Mouse (Mus musculus) olfactory bulb, adult 2 months (tissue): ENCODE results near the gene Nxpe3. TPM values are rescaled to one million over a fixed set of nuclear protein-coding genes. Genes with fewer than 3 reads are reported as not detected.
A peak's percentile ranks its signal among the peaks of the same experiment; 100 is the strongest.
"Not testable (repeated sequence)": the region's sequence is repeated elsewhere in the genome, so short reads cannot be mapped to it uniquely, and the experiment has no call there.

Experiments used
- H3K27ac ChIP-seq: fragments of 200-500 bp; 2 replicates; pipeline ENCODE4 v1.5.1; 2012; ENCODE audit warnings: low read depth, low read length; ENCODE audit not compliant: insufficient read depth
- H3K4me1 ChIP-seq: fragments of 200-500 bp; 2 replicates; pipeline ENCODE4 v1.6.1; 2012; ENCODE audit warnings: low read length; ENCODE audit not compliant: control insufficient read depth, insufficient read depth
- H3K4me3 ChIP-seq: fragments of 200-500 bp; 2 replicates; pipeline ENCODE4 v1.5.1; 2012; ENCODE audit warnings: mild to moderate bottlenecking, low read depth, low read length, moderate library complexity; ENCODE audit not compliant: insufficient read depth
- CTCF ChIP-seq: fragments of 200-500 bp; IDR thresholded peaks from 2 replicates; pipeline ENCODE4 v1.5.1; 2012; ENCODE audit warnings: low read depth, mild to moderate bottlenecking, low read length, moderate library complexity; ENCODE audit not compliant: insufficient read depth
- POLR2A ChIP-seq: fragments of 200-500 bp; IDR thresholded peaks from 2 replicates; pipeline ENCODE4 v1.6.1; 2012; ENCODE audit warnings: mild to moderate bottlenecking, low read depth, low read length, moderate library complexity; ENCODE audit not compliant: insufficient read depth
- WGBS: fragments of 180-500 bp; shearing (Covaris S2); methylation state at CpG from one replicate; pipeline ENCODE4 v1.1.7; 2018; 5-methylcytosine and 5-hydroxymethylcytosine counted together
- polyA plus RNA-seq: library from polyadenylated mRNA; stranded (reverse); fragments of >200 nt; gene quantifications from 2 replicates; pipeline ENCODE4 v1.2.4, GENCODE M21; 2012; ENCODE audit warnings: low replicate concordance; ENCODE audit not compliant: missing spikeins, insufficient read depth, insufficient read length

Nxpe3 gene
- polyA plus RNA-seq, 1 experiment = not detected

DNA sequence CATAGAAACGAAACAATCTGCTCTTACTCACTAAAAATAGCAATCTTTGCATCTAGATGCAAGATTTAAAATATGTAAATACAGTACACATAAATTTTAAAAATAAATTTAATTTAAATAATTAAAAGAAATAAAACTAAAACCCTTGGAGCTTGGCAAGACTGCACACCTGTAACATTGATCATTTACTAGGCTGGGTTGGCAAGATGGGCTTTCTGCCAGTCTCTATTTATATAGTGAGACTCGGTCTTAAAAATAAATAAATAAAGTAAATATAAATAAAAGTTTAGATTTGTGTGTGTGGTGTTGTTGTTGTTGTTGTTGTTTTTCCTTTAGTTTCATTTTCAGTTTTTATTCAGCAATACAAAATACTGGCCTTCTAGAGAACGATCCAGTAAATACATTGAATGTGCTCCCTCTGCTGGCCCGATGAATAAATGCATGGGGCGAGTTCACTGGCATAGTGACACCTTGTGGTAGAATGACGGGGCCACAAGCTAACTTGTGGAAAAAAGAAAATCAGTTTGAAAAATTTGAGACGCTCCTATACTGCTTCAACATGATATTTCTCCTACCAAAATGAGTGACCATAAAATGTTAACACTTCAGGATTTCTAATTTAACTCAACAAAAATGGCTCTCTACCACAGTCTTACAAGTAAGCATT is 31.8 kb downstream of the Nxpe3 start:
- TF ChIP-seq POLR2A (no peak), CTCF (peak; percentile 25; the same call in 1 of the 2 replicates)
- Histone ChIP-seq H3K4me3 (no peak overlapping the region), H3K4me1 (no peaks in the 10 kb centered on the region), H3K27ac (no peak overlapping the region)
- WGBS = 15% methylated on average over 7 of the region's 7 CpGs

DNA sequence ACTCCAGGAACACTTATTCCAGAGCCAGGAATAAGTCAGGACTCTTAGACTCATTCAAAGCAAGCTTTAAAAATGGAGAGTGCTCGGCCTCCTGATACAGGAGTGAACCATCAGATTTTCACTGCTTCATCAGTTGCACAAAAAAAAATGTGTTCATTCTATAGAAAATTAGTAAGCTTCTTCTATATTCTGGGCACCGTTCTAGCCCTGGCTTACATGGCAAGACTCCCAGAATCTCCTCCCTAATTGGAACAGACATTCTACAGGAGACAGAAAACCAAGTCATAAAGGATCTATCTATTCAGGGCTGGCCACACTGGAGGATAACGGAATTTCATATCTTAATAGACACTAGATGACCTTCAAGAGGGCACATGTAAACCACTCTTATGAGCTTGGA is 34.0 kb downstream of the Nxpe3 start:
- H3K27ac ChIP-seq = no peak overlapping the region
- 65% methylated on average over 3 of the region's 3 CpGs for WGBS
- no peak for TF ChIP-seq CTCF
- TF ChIP-seq POLR2A = no peak
- no peaks in the 10 kb centered on the region for H3K4me1 ChIP-seq
- H3K4me3 ChIP-seq = no peak overlapping the region

DNA sequence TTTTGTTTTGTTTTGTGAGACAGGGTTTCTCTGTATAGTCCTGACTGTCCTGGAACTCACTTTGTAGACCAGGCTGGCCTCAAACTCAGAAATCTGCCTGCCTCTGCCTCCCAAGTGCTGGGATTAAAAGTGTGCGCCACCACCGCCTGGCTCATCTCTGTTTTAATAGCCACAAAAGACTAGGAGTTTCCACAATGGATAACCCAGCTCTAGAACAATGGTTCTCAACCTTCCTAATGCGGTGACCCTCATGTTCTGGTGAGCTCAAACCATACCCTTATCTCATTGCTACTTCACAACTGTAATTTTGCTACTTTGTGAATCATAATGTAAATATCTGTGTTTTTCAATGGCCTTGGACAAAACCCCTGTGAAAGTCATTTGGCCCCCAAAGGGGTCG is 35.7 kb downstream of the Nxpe3 start:
- not testable (repeated sequence) for H3K4me3 ChIP-seq, H3K27ac ChIP-seq
- 94% methylated on average over 4 of the region's 4 CpGs for WGBS

DNA sequence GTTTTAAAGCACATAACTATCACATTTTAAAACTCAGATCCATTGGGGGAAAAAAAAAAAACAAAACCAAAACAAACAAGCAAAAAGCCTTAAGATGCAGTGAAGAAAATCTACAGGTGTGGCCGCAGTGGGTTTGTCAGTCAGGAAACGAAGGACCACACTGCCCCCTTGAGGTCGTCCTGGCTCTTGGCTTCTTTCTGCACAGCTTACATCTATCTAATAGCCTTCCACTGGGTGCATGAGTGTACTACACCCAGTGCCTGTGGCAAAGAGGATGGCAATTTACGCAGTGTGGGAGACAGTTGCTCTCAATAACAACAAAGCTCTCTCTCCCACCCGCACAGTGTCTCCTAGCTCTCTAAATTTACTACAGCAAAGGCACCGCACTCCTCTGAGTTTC is 36.6 kb downstream of the Nxpe3 start:
- TF ChIP-seq CTCF = peak; percentile 42; the same call in 1 of the 2 replicates
- no peak for TF ChIP-seq POLR2A
- WGBS = 52% methylated on average over 6 of the region's 6 CpGs
- no peak overlapping the region for H3K4me3 ChIP-seq
- no peaks in the 10 kb centered on the region for H3K4me1 ChIP-seq
- no peak overlapping the region for H3K27ac ChIP-seq

More for the DNA sequence above, 35.7 kb downstream of the Nxpe3 start:
- not testable (repeated sequence) for H3K4me1 ChIP-seq

DNA sequence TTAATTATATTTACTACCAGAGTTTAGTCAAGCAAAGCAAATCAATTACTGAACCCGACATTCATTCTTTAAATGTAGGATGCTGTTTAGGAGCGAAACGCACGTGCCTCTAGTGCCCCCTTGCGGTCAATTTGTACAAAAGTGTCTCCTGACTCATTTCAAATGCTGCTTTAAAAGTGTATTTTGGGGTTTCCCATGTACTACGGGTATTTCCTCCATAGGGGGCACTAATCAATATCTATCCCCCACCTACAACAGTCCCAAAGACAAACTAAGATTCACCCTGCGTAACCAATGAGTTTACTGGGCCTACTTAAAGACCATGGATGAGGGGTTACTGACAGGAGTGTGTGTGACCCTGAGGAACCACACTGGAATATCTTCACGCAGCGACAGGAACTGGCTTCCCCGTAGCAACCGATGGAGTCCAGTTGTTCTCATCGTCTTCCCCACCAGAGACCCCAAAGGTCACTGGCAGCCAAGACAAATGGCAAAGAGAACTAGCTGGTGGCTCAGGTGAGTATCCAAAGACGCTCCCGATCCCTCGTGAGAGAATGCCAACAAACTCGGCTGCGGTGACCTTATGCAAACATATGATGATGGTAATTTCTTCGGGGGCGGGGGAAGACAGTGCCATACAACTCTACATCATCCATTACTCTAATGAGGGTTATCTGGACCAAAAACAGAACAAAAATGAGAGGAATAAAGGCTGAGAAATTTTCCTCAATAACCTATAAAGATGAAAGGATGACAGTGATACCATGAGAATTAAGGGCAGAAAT is 42.0 kb downstream of the Nxpe3 start:
- Histone ChIP-seq H3K4me1 (no peaks in the 10 kb centered on the region), H3K27ac (no peak overlapping the region), H3K4me3 (no peak overlapping the region)
- no peak for TF ChIP-seq POLR2A
- TF ChIP-seq CTCF = no peak
- WGBS = 58% methylated on average over 19 of the region's 19 CpGs

DNA sequence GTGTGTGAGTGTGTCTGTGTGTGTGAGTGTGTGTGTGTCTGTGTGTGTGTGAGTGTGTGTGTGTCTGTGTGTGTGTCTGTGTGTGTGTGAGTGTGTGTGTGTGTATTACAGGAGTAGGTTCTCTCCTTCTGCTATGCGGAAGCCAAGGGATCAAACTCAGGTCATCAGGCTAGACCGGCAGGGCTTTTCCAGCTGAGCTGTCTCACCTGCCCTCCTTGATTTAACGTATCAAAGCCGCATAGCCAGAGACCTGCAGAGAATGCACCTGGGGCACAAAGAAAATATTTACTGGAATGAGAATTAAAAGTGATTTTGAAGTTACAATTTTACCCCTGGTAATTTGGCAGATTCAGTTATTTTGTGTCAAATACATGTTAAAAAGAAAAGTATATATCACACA is 42.6 kb downstream of the Nxpe3 start:
- WGBS = 40% methylated on average over 4 of the region's 4 CpGs
- Histone ChIP-seq H3K27ac (no peak overlapping the region), H3K4me1 (no peaks in the 10 kb centered on the region), H3K4me3 (no peak overlapping the region)
- TF ChIP-seq POLR2A (no peak), CTCF (no peak)

DNA sequence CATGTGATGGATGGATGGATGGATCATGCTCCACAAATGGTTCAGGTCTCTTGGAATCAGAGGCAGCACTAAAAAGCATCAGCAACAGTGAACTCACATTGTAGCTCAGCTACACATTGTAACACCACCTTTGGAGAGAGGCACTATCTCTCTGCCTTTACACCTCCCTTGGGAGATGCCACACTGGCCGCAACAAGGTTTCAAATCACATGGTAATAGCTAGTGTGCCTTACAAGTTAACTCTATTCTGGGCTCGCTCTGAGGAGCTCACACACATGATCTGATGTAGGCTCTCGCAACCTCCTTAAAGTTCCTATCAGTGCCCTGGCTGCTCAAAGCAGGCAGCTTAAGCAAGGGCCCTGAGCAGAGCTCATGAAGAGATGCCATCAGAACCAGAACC is 44.6 kb downstream of the Nxpe3 start:
- TF ChIP-seq CTCF = no peak
- TF ChIP-seq POLR2A = no peak
- H3K27ac ChIP-seq = no peak overlapping the region
- H3K4me3 ChIP-seq = no peak overlapping the region
- H3K4me1 ChIP-seq = no peaks in the 10 kb centered on the region
- 88% methylated on average over 3 of the region's 3 CpGs for WGBS

DNA sequence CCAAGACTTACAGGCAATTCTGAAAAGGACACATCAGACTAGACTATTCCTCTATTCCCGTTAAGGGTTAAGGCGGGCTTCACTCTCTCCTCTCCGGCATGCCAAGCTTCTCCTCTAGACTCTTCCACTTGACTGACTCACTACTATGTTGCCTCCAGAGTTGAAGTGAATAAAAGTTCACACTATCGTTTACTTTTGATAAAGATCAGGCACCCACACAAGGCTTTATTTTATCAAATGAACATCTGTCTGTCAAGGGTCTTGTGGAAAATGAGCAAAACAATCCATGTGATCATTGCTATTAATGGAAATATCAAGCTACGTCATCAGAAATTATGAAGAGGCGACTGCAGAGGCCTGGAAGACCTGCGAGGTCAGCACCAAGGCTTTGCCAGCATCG is 47.4 kb downstream of the Nxpe3 start:
- Histone ChIP-seq H3K4me3 (no peak overlapping the region), H3K27ac (no peak overlapping the region), H3K4me1 (no peaks in the 10 kb centered on the region)
- 79% methylated on average over 8 of the region's 8 CpGs for WGBS
- no peak for TF ChIP-seq POLR2A
- no peak for TF ChIP-seq CTCF

DNA sequence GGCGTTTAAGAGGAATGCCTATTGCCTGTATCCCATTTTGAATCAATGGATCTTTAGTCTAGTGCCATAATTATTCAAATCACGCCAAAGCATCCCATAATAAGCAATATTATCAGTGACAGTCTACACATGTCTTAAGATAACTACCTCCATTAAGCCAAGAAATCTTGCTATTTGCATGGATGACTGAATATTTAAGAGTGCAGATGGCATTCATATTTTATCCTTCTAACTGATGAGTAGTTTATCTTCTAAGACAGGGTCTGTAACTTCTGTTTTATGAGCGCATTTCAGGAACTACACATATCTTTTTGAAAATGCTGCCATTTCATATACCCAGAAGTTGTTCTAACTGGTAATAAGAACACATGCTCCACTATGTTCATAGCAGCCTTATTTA is 50.2 kb downstream of the Nxpe3 start:
- H3K4me3 ChIP-seq = no peak overlapping the region
- no peak overlapping the region for H3K27ac ChIP-seq
- H3K4me1 ChIP-seq = no peaks in the 10 kb centered on the region
- no peak for TF ChIP-seq CTCF
- TF ChIP-seq POLR2A = no peak
- 98% methylated on average over 3 of the region's 3 CpGs for WGBS

DNA sequence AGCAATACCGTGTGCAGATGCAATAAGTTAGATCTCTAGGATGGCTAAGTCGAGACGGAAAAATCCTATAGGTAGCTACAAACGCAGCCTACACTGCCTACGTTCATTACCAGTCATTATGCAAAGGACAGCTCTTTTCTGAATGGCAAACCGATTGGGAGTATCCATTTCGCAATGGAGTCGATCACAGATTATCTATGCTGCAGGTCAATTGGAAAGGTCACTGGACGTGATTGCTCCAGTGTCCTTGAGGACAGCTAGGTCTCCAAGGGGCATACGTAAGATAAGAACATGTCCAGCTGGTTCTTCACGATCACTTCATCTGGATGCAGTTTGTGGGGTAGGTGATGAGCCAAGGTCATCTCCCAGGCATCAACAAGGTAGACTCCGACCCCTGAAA is 51.2 kb downstream of the Nxpe3 start:
- no peak overlapping the region for H3K27ac ChIP-seq
- WGBS = 95% methylated on average over 12 of the region's 12 CpGs
- no peak overlapping the region for H3K4me3 ChIP-seq
- TF ChIP-seq CTCF = no peak
- no peaks in the 10 kb centered on the region for H3K4me1 ChIP-seq
